Mouse (Mus musculus): ENCODE results near the gene Slc7a6. TPM values are rescaled to one million over a fixed set of nuclear protein-coding genes. Genes with fewer than 3 reads are reported as not detected.

Gene Slc7a6
- polyA plus RNA-seq, 2 experiments: 3.8 to 8.2 TPM

DNA sequence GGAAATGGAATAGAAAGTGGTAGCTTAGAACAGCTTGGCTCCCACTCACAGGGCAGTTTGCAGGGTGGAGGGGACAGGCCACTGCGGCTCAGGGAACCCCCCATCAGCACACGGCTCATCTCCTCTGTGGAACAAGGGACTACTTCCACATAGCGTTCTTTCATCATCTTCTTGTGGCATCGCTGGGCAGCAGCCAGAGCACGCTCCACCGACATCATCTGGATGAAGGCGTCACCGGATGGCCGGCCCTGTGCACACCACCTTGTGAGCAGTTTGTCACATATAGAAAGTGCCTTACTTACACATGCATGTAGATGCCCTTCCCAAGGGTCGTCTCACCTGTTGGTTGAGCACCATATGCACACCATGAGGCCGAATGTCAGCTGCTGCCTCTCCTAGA, 36.3 kb upstream of the Slc7a6 start:
- Histone ChIP-seq H3K27me3 (ENCODE audit: control insufficient read depth, insufficient read depth, low read length) (peaks cover 33% of the 10 kb centered on the region), H3K4me1 (replicated peaks; ENCODE audit: control insufficient read depth in 2 of 2, insufficient read depth in 2 of 2, low read length in 1 of 2) (no peaks in the 10 kb centered on the region; a peak in 1 of 4 replicates), H3K36me3 (replicated peaks; ENCODE audit: control insufficient read depth, insufficient read depth, low read depth) (peaks cover 23% of the 10 kb centered on the region; the same call in 1 of the 2 replicates), H3K4me2 (ENCODE audit: low read depth) (no peak overlapping the region), H3K9me3 (ENCODE audit: control insufficient read depth, low read length) (no peaks in the 10 kb centered on the region), H3K9ac (replicated peaks) (no peak overlapping the region), H3K27ac (no peak overlapping the region), H3K4me3 (ENCODE audit: insufficient read depth in 1 of 2, low read depth in 2 of 2, low read length in 2 of 2) (no peak overlapping the region)
- ATAC-seq (ENCODE audit: insufficient read depth) (no peak), DNase-seq (ENCODE audit: low read depth in 3 of 3, low spot score in 3 of 3) (no peak)
- TF ChIP-seq EP300 (IDR thresholded peaks at IDR 0.05; ENCODE audit: low read depth): no peak
- TF ChIP-seq CTCF (IDR thresholded peaks at IDR 0.05; ENCODE audit: low read depth): no peak
- 83% methylated on average over 11 of the region's 11 CpGs for WGBS (ENCODE audit: insufficient replicate concordance)

DNA sequence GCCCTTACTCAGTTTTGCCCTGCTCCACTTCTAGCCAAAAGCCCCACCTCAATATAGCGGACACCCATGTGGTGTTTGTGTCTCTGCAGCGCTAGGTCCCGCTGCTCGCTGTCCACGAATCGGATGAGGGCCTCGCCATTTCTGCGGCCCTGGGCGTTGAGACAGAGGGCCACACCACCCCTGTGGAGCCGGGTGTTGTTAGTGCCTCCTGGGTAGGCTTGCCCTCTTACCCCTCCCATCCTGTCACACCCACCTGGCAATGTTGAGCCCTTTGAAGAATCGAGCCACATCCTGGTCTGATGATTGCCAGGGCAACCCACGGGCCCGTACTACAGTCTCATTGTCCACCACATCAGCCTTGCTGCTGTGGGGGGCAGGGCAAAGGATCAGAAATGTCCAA, 35.1 kb upstream of the Slc7a6 start:
- no peak overlapping the region for H3K4me3 ChIP-seq (ENCODE audit: insufficient read depth in 1 of 2, low read depth in 2 of 2, low read length in 2 of 2)
- no peaks in the 10 kb centered on the region for H3K9me3 ChIP-seq (ENCODE audit: control insufficient read depth, low read length)
- peaks cover 16% of the 10 kb centered on the region; the same call in 1 of the 2 replicates for H3K36me3 ChIP-seq (replicated peaks; ENCODE audit: control insufficient read depth, insufficient read depth, low read depth)
- TF ChIP-seq CTCF (IDR thresholded peaks at IDR 0.05; ENCODE audit: low read depth) (no peak), EP300 (IDR thresholded peaks at IDR 0.05; ENCODE audit: low read depth) (no peak)
- H3K4me1 ChIP-seq (replicated peaks; ENCODE audit: control insufficient read depth in 2 of 2, insufficient read depth in 2 of 2, low read length in 1 of 2): no peaks in the 10 kb centered on the region; a peak in 1 of 4 replicates
- DNase-seq (ENCODE audit: low read depth in 3 of 3, low spot score in 3 of 3): no peak
- no peak for ATAC-seq (ENCODE audit: insufficient read depth)
- peaks cover 45% of the 10 kb centered on the region for H3K27me3 ChIP-seq (ENCODE audit: control insufficient read depth, insufficient read depth, low read length)
- H3K27ac ChIP-seq: no peak overlapping the region
- H3K9ac ChIP-seq (replicated peaks): no peak overlapping the region
- no peak overlapping the region for H3K4me2 ChIP-seq (ENCODE audit: low read depth)
- 69% methylated on average over 13 of the region's 13 CpGs for WGBS (ENCODE audit: insufficient replicate concordance)

DNA sequence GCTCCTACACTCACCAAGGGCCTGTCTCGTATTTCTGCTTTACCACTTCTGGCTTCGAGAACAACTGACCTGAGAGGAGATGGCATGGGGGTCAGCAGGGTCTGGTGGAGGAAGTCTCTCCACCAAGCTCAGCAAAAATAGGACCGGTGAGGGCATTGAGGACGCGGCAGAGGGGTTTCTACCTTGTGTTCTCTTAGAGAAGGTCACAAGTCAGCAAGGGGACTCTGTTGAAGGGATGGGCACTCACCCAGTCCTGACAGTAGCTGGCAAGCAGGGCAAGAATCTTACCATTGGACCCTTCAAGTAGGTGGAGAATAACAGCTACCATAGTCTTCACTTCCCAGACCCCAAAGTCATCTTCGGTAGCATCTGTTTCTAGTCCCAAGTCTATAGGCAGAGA, 34.7 kb upstream of the Slc7a6 start:
- ATAC-seq (ENCODE audit: insufficient read depth) (no peak), DNase-seq (ENCODE audit: low read depth in 3 of 3, low spot score in 3 of 3) (no peak)
- Histone ChIP-seq H3K9ac (replicated peaks) (no peak overlapping the region), H3K4me1 (replicated peaks; ENCODE audit: control insufficient read depth in 2 of 2, insufficient read depth in 2 of 2, low read length in 1 of 2) (no peaks in the 10 kb centered on the region; a peak in 1 of 4 replicates), H3K27me3 (ENCODE audit: control insufficient read depth, insufficient read depth, low read length) (peaks cover 49% of the 10 kb centered on the region), H3K4me2 (ENCODE audit: low read depth) (no peak overlapping the region), H3K36me3 (replicated peaks; ENCODE audit: control insufficient read depth, insufficient read depth, low read depth) (peaks cover 12% of the 10 kb centered on the region; the same call in 1 of the 2 replicates), H3K27ac (no peak overlapping the region), H3K4me3 (ENCODE audit: insufficient read depth in 1 of 2, low read depth in 2 of 2, low read length in 2 of 2) (no peak overlapping the region), H3K9me3 (ENCODE audit: control insufficient read depth, low read length) (no peaks in the 10 kb centered on the region)
- no peak for TF ChIP-seq CTCF (IDR thresholded peaks at IDR 0.05; ENCODE audit: low read depth)
- TF ChIP-seq EP300 (IDR thresholded peaks at IDR 0.05; ENCODE audit: low read depth): no peak
- 61% methylated on average over 6 of the region's 6 CpGs for WGBS (ENCODE audit: insufficient replicate concordance)

DNA sequence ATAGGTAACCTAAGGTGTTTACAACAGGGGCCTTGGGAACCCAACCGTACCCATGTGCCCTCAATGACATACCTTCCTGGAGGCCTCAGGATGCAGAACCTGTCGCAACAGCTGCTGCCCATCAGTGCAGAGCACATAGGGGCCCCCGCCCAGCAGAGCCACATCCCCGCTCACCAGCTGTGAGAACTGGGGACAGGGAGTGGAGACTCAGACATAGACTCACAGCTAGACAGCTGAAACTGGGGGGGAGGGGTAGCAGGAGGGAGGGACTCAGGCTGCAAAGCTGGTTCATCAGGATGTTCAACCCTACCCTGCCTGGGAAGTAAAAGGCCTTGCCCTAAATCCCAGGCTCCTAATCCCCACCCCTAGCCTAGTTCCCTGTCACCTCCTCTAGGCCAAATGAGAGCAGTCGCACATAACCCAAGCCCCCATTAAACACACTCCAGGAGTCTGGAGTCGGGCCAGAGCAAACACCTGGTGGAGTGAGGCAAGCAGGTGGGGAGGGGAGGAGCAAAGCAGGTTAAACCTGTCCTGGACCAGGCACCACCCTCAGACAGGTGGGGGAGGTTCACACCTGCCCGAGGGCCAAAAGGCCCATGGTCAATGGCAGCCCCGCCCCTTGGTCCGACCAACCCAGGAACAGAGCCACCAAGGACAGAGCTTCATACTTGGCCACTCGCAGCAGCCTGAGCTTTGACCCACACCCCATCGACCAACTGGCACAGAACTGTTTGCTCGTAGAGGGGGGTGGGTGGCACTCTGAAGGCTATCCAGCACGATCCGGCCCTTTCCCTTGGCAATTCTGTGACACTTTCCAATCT, 33.7 kb upstream of the Slc7a6 start:
- Histone ChIP-seq H3K36me3 (replicated peaks; ENCODE audit: control insufficient read depth, insufficient read depth, low read depth) (peaks cover 6% of the 10 kb centered on the region; the same call in 1 of the 2 replicates), H3K4me1 (replicated peaks; ENCODE audit: control insufficient read depth in 2 of 2, insufficient read depth in 2 of 2, low read length in 1 of 2) (no peaks in the 10 kb centered on the region; a peak in 1 of 4 replicates), H3K4me3 (ENCODE audit: insufficient read depth in 1 of 2, low read depth in 2 of 2, low read length in 2 of 2) (peak overlapping the region; percentile 46 to 47), H3K9ac (replicated peaks) (no peak overlapping the region), H3K9me3 (ENCODE audit: control insufficient read depth, low read length) (no peaks in the 10 kb centered on the region), H3K27ac (no peak overlapping the region), H3K4me2 (ENCODE audit: low read depth) (peak overlapping the region; percentile 57), H3K27me3 (ENCODE audit: control insufficient read depth, insufficient read depth, low read length) (peaks cover 55% of the 10 kb centered on the region)
- no peak for TF ChIP-seq EP300 (IDR thresholded peaks at IDR 0.05; ENCODE audit: low read depth)
- TF ChIP-seq CTCF (IDR thresholded peaks at IDR 0.05; ENCODE audit: low read depth): no peak
- WGBS (ENCODE audit: insufficient replicate concordance): 30% methylated on average over 14 of the region's 14 CpGs
- DNase-seq (ENCODE audit: low read depth in 3 of 3, low spot score in 3 of 3) (no peak), ATAC-seq (ENCODE audit: insufficient read depth) (peak; percentile 24; the same call in 1 of the 2 replicates)

DNA sequence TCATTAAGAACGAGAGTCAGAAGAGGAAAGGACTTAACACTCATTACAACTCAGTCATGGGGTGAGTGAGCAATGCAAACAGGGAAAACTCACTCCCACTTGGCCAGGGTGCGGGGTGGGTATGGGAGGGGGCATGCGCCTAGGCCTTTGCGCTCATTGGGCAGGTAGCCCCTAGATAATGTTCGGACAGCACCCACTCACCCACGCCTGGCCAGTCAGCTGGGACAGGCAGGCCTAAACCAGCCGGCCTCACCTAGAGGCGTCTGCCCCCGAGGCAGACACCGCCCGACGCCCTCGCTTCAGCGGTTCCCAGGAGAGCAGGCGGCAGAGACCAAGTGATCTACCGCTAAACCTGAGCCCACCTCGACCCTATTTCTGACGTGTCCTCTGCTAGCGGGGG, 33.0 kb upstream of the Slc7a6 start:
- WGBS (ENCODE audit: insufficient replicate concordance): 6% methylated on average over 19 of the region's 19 CpGs
- H3K4me1 ChIP-seq (replicated peaks; ENCODE audit: control insufficient read depth in 2 of 2, insufficient read depth in 2 of 2, low read length in 1 of 2): no peaks in the 10 kb centered on the region; a peak in 1 of 4 replicates

More for the DNA sequence above, 33.0 kb upstream of the Slc7a6 start:
- H3K27me3 ChIP-seq (ENCODE audit: control insufficient read depth, insufficient read depth, low read length): peaks cover 55% of the 10 kb centered on the region
- peak overlapping the region; percentile 57 for H3K4me2 ChIP-seq (ENCODE audit: low read depth)
- no peaks in the 10 kb centered on the region for H3K9me3 ChIP-seq (ENCODE audit: control insufficient read depth, low read length)
- H3K36me3 ChIP-seq (replicated peaks; ENCODE audit: control insufficient read depth, insufficient read depth, low read depth): peaks cover under 1% of the 10 kb centered on the region; the same call in 1 of the 2 replicates
- DNase-seq (ENCODE audit: low read depth in 3 of 3, low spot score in 3 of 3) (no peak), ATAC-seq (ENCODE audit: insufficient read depth) (0 out of 2 replicates have a peak, but pooled peaks have one; percentile 6)
- H3K27ac ChIP-seq: no peak overlapping the region
- no peak for TF ChIP-seq EP300 (IDR thresholded peaks at IDR 0.05; ENCODE audit: low read depth)
- TF ChIP-seq CTCF (IDR thresholded peaks at IDR 0.05; ENCODE audit: low read depth): no peak
- H3K4me3 ChIP-seq (ENCODE audit: insufficient read depth in 1 of 2, low read depth in 2 of 2, low read length in 2 of 2): peak overlapping the region; percentile 46 to 47
- no peak overlapping the region for H3K9ac ChIP-seq (replicated peaks)

All from liver, embryonic 14.5 days (tissue).